Mouse (Mus musculus): ENCODE results near the gene 6330403K07Rik. TPM values are rescaled to one million over a fixed set of nuclear protein-coding genes. Genes with fewer than 3 reads are reported as not detected.

The 6330403K07Rik gene
- polyA plus RNA-seq (2012; rRNA removed) = 0.60 and 0.93 TPM in 2 replicates

DNA sequence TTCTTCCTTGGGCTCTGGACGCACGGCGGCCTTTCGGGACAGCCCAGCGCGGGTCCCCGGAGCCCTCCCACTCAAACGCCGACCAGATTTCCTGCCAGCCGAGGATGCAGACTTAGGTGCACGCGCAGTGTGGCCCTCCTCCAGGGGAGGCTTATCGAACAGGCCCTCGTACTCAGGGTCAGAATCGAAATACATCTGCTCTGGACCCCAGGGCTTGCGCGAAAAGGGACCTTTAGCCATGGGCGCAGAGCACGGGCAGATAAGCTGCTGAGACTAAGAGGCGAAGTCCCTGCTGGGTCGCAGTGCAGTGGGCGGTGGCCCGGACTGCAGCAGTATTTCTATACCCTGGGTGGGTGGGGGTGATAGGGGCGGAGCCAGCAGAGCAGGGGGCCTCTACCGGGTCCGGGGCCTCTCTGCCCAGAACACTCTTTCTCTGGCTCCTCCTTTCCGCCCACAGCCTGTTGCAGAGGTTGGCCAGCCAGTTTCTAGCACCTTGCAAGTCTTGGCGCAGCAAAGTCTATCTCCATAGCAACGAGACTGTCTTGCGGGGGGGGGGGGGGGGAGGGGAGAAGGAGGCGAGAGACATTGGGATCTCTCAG lies at the start of gene 6330403K07Rik:
Gene 6330403K07Rik, minus strand, starts transcription at position 351 of the 599 bp plus-strand sequence.

DNA sequence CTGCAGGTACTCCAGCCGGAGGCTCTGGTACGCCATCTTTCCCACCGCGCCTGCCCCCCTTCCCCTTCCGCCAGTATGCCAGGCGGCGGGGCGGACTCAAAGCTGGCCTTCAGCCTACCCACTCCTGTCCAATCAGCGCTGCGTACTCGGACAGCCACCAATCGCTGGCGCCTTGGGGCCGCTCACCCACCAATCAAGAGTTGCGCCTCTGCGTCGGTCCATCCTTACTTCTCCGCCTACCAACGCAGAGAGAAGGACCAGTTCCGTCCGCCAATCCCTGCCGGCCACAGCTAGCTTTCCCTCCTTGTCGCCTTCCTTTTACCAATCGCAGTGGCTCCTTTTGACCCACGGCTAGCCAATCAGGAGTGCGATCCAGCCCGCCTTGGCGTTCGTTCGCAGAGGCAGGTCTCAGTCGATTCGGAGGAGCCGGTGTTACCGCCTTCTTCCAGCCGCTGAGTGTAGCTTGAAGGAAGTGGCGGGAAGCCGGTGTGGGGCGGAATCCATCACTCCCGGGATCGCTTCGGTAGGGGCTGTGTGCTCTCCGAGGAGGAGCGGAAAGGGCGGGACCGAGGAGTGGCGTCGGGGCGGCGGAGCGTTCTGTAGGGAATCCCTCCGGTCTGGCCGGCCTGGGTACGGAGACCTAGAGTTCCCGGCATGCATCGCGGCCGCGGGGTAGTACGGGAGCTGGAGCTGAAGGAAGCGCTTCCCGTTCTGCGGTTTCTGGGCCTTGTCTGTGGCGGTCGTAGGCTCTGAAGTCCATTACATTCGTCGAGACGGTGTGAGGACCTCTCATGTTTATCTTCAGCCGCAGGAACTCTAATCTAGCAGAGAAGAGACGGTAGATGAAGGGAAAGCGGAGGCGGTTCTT lies 13.9 kb downstream of the 6330403K07Rik start, which contains the start of the genes Mis12 and Derl2:
Gene Mis12, plus strand, starts transcription at position 411 of the 868 bp plus-strand sequence.
Gene Derl2, minus strand, starts transcription at position 641 of the 868 bp plus-strand sequence.

DNA sequence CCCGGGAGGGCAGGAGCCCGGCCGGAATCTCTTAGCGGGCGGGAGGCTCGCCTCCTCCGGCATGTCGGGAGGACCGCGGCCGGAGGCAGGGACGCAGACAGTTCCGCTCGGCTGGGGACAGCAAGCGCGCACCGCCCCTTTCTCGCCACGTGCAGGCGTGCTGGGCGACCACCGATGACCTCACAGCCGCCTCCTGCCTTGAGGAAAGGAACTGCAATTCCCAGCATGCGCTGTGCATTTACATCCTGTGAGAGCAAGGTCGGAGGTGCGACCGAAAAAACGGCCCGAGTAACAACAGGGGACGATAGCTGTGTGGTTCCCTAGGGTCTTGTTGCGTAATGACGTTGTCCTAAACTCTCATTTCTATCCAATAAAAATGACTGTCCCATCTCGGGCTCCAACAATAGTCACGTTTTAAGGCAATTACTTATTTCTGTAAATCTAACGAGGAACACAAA lies 29.0 kb downstream of the 6330403K07Rik start, which contains the start of gene Dhx33:
Gene Dhx33, minus strand, starts transcription at position 122 of the 458 bp plus-strand sequence.

DNA sequence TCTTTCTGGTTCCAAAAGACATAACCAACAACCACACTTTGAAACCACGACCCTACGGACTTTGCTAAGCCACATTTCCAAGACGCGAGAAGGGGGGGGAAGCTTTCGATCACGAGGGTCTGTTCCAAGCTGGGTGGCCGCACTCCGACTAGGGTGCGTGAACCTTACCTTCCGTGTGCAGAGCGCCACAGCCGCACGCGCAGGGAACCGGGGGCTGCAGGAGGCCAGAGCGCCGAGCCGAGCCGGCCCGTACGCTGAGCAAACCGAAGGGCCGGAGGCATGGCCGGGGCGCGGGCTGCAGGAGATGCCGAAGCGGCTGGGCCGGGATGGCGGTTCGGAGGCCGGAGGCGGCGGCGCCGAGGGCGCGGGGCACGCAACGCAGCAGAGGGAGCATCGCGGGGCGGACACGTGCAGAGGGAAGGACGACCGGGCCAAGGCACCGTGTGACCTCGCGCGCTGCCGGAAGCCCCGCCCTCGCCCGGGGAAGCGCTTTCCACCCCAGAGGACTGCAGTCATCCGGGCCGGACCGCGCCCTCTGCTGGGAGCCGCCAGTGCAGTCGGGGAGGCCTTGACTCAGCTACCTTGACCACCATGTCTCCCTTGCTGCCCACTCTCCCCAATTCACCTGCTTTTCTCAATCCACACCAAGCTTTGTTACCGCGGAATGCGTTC lies 50.6 kb downstream of the 6330403K07Rik start, which contains the start of gene C1qbp:
Gene C1qbp, minus strand, starts transcription at position 470 of the 672 bp plus-strand sequence.

Other genes with a start within 250 kb of the 6330403K07Rik start
- 0.84 and 1.1 TPM in 2 replicates for gene Scimp, start 220.9 kb downstream of the 6330403K07Rik start, polyA plus RNA-seq (2012; rRNA removed)
- 5.5 TPM in 2 replicates for gene Rabep1, start 188.7 kb downstream of the 6330403K07Rik start, polyA plus RNA-seq (2012; rRNA removed)
- 30.5 and 34.6 TPM in 2 replicates for gene Nup88, start 63.5 kb downstream of the 6330403K07Rik start, polyA plus RNA-seq (2012; rRNA removed)
- 33.6 and 37.2 TPM in 2 replicates for gene Rpain, start 63.3 kb downstream of the 6330403K07Rik start, polyA plus RNA-seq (2012; rRNA removed)
- gene C1qbp, start 50.5 kb downstream of the 6330403K07Rik start, polyA plus RNA-seq (2012; rRNA removed) = 78.4 and 85.4 TPM in 2 replicates
- gene Dhx33, start 29.1 kb downstream of the 6330403K07Rik start, polyA plus RNA-seq (2012; rRNA removed) = 6.2 TPM in 2 replicates
- 11.4 and 12.2 TPM in 2 replicates for gene Mis12, start 13.9 kb downstream of the 6330403K07Rik start, polyA plus RNA-seq (2012; rRNA removed)
- gene Derl2, start 13.7 kb downstream of the 6330403K07Rik start, polyA plus RNA-seq (2012; rRNA removed) = 29.3 and 29.4 TPM in 2 replicates
- 0.16 and 0.19 TPM in 2 replicates for gene Nlrp1a, start 111.2 kb upstream of the 6330403K07Rik start, polyA plus RNA-seq (2012; rRNA removed)
- gene Nlrp1b, start 197.2 kb upstream of the 6330403K07Rik start, polyA plus RNA-seq (2012; rRNA removed) = 0.35 and 0.38 TPM in 2 replicates

Data from liver, embryonic 18 days (tissue).